Mouse (Mus musculus) stomach, embryonic 16.5 days (tissue): ENCODE measurements at regions not wholly inside any gene's neighbourhood (a gene's known extent, or its start where the extent isn't known, plus 50 kb on each side); places are given as distances from the start of the nearest gene placed in this dataset.

Experiments
- ATAC-seq: fragments of 200-750 bp; cut with Nextera tagmentation; 2 replicates; pipeline ENCODE4 v1.8.0; 2017; ENCODE audit warnings: moderate number of reproducible peaks, moderate TSS enrichment; ENCODE audit not compliant: insufficient read depth, low FRiP score
- H3K27ac ChIP-seq: fragments of 300-500 bp; sonication (generic); 2 replicates; pipeline ENCODE4 v1.5.1; 2014; ENCODE audit warnings: low read length
- H3K27me3 ChIP-seq: fragments of 300-500 bp; sonication (generic); 2 replicates; pipeline ENCODE4 v1.6.1; 2014; ENCODE audit warnings: low read length, control low read depth, mixed read lengths; ENCODE audit not compliant: control insufficient read depth, insufficient read depth
- H3K36me3 ChIP-seq: fragments of 300-500 bp; sonication (generic); 2 replicates; pipeline ENCODE4 v1.6.1; 2014; ENCODE audit warnings: low read length; ENCODE audit not compliant: control insufficient read depth, insufficient read depth
- H3K4me1 ChIP-seq: fragments of 300-500 bp; sonication (generic); 2 replicates; pipeline ENCODE4 v1.6.1; 2014; ENCODE audit warnings: low read length, control low read depth, mixed read lengths; ENCODE audit not compliant: control insufficient read depth, insufficient read depth
- H3K4me2 ChIP-seq: fragments of 300-500 bp; sonication (generic); 2 replicates; pipeline ENCODE4 v1.6.1; 2014; ENCODE audit warnings: low read depth, low read length, mixed read lengths
- H3K4me3 ChIP-seq: fragments of 300-500 bp; sonication (generic); replicated peaks from 2 replicates; pipeline ENCODE4 v1.5.1; 2014; ENCODE audit warnings: mild to moderate bottlenecking, low read length
- H3K9ac ChIP-seq: fragments of 300-500 bp; sonication (generic); 2 replicates; pipeline ENCODE4 v1.6.1; 2014; ENCODE audit warnings: low read length
- H3K9me3 ChIP-seq: fragments of 300-500 bp; sonication (generic); replicated peaks from 2 replicates; pipeline ENCODE4 v1.6.1; 2016; ENCODE audit warnings: low read length, control low read depth; ENCODE audit not compliant: control insufficient read depth
- WGBS: fragments of 180-500 bp; shearing (Covaris S2); extraction: QIAGEN DNeasy Blood & Tissue Kit; methylation state at CpG from one replicate; pipeline ENCODE4 v1.1.7; 2014; 5-methylcytosine and 5-hydroxymethylcytosine counted together

DNA sequence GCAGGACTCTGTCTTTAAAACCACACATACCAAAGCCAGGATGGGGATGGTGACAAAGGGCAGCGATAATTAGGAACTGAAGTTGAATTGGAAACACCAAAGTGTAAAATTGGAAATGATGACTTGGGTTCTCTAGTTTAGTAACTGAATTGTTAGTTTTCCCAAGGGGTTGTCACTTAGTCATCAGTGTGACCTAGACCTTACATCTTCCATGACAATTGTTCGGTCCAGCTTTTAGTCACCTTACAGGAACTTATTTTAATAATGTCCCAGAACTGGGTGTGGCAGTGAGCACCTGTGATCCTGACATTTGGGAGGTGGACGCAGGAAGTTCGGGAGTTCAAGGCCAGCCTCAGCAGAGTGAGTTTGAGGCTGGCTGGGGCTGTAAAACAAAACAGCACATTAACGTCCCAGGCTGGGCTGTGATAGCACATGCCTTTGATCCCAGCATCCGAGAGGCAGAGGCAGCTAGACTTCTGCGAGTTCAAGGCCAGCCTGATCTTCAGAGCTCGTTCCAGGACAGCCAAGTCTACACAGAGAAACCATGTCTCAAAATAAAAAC is 81.9 kb upstream of the Hes1 start:
- no peak overlapping the region for H3K4me3 ChIP-seq
- no peaks in the 10 kb centered on the region for H3K27me3 ChIP-seq
- 84% methylated on average over 8 of the region's 8 CpGs for WGBS
- no peaks in the 10 kb centered on the region for H3K36me3 ChIP-seq
- H3K9me3 ChIP-seq, result no peaks in the 10 kb centered on the region
- no peak overlapping the region for H3K4me2 ChIP-seq
- no peak overlapping the region for H3K9ac ChIP-seq
- ATAC-seq, result no peak
- H3K4me1 ChIP-seq, result peaks cover 13% of the 10 kb centered on the region
- H3K27ac ChIP-seq, result no peak overlapping the region

DNA sequence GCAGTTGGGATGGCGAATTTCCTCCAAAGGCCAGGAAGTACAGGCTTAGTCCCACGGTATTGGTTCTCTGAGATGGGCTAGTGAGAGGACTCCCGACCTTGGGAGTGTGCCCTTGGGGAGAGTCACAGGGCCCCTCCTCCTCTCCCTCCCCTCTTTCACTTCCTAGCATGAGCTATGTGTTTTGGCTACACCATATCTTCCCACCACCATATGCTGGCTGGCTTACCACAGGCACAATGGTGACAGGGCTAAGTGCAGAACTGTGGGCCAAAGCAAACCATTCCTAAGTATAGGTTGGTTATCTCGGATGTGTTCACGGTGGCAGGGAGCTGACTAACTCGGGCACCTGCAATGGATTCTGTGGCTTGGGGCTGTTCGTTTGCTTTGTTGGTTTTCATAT is 81.0 kb upstream of the Hes1 start:
- H3K4me1 ChIP-seq, result peaks cover 5% of the 10 kb centered on the region; the same call in 1 of the 2 replicates
- H3K9ac ChIP-seq, result no peak overlapping the region
- no peaks in the 10 kb centered on the region for H3K9me3 ChIP-seq
- H3K27me3 ChIP-seq, result no peaks in the 10 kb centered on the region
- 61% methylated on average over 7 of the region's 7 CpGs for WGBS
- H3K4me3 ChIP-seq, result no peak overlapping the region
- no peak overlapping the region for H3K27ac ChIP-seq
- H3K4me2 ChIP-seq, result no peak overlapping the region
- ATAC-seq, result no peak
- H3K36me3 ChIP-seq, result no peaks in the 10 kb centered on the region

- Histone ChIP-seq H3K9ac (no peak overlapping the region), H3K4me3 (no peak overlapping the region), H3K27ac (no peak overlapping the region), H3K4me1 (peaks cover 4% of the 10 kb centered on the region), H3K4me2 (no peak overlapping the region), H3K27me3 (no peaks in the 10 kb centered on the region), H3K9me3 (no peaks in the 10 kb centered on the region), H3K36me3 (no peaks in the 10 kb centered on the region)
- WGBS, result 88% methylated on average over 11 of the region's 11 CpGs
- no peak for ATAC-seq
Measured at GRCm38 (mm10) chr16:29985126-29985931, 78.9 kb upstream of the Hes1 start.

- WGBS, result 83% methylated on average over 4 of the region's 4 CpGs
- Histone ChIP-seq H3K9me3 (no peaks in the 10 kb centered on the region), H3K4me1 (peaks cover 16% of the 10 kb centered on the region), H3K9ac (no peak overlapping the region), H3K36me3 (no peaks in the 10 kb centered on the region), H3K4me3 (no peak overlapping the region), H3K27ac (no peak overlapping the region), H3K4me2 (no peak overlapping the region), H3K27me3 (no peaks in the 10 kb centered on the region)
- ATAC-seq, result no peak
Measured at GRCm38 (mm10) chr16:29987595-29987994, 76.6 kb upstream of the Hes1 start.

GRCm38 (mm10) chr16:29987999-29988398 is 76.2 kb upstream of the Hes1 start:
- Histone ChIP-seq H3K36me3 (no peaks in the 10 kb centered on the region), H3K9ac (no peak overlapping the region), H3K4me3 (no peak overlapping the region), H3K9me3 (no peaks in the 10 kb centered on the region), H3K4me2 (no peak overlapping the region), H3K4me1 (peaks cover 16% of the 10 kb centered on the region), H3K27ac (no peak overlapping the region), H3K27me3 (no peaks in the 10 kb centered on the region)
- WGBS, result 88% methylated on average over 6 of the region's 6 CpGs
- no peak for ATAC-seq

DNA sequence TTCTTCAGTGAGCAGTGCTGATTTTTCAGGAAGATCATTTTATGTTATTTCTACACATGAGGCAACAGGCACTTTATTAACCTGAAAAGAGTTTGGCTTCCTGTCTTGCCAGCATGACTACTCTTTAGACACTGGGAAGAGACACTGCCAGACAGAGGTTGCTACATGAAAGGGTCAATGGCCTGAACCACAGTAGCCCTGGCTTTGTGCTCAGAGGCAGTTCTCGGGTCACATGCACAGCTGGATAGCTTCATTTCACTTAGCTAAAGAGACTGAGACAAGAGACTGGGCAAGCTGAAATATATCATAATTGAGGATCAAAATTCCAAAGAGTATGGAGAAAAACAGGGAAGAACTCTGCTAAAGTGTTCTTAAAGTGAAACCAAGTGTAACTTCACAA is 74.9 kb upstream of the Hes1 start:
- H3K27ac ChIP-seq, result no peak overlapping the region
- H3K36me3 ChIP-seq, result no peaks in the 10 kb centered on the region
- WGBS, result 32% methylated on average over 1 of the region's 1 CpGs
- H3K9me3 ChIP-seq, result no peaks in the 10 kb centered on the region
- no peak overlapping the region for H3K4me2 ChIP-seq
- no peak overlapping the region for H3K4me3 ChIP-seq
- no peaks in the 10 kb centered on the region for H3K27me3 ChIP-seq
- no peak overlapping the region for H3K9ac ChIP-seq
- no peak for ATAC-seq
- peaks cover 16% of the 10 kb centered on the region for H3K4me1 ChIP-seq

- no peak; the same call in 1 of the 2 replicates for ATAC-seq
- Histone ChIP-seq H3K27me3 (no peaks in the 10 kb centered on the region), H3K4me2 (no peak overlapping the region), H3K9ac (0 out of 2 replicates have a peak overlapping the region, but pooled peaks have one; percentile 18), H3K4me3 (no peak overlapping the region), H3K27ac (peak overlapping the region; percentile 53; the same call in 1 of the 2 replicates), H3K9me3 (no peaks in the 10 kb centered on the region), H3K4me1 (peaks cover 16% of the 10 kb centered on the region), H3K36me3 (no peaks in the 10 kb centered on the region)
- WGBS, result 64% methylated on average over 3 of the region's 3 CpGs
Measured at GRCm38 (mm10) chr16:29990393-29990792, 73.8 kb upstream of the Hes1 start.

DNA sequence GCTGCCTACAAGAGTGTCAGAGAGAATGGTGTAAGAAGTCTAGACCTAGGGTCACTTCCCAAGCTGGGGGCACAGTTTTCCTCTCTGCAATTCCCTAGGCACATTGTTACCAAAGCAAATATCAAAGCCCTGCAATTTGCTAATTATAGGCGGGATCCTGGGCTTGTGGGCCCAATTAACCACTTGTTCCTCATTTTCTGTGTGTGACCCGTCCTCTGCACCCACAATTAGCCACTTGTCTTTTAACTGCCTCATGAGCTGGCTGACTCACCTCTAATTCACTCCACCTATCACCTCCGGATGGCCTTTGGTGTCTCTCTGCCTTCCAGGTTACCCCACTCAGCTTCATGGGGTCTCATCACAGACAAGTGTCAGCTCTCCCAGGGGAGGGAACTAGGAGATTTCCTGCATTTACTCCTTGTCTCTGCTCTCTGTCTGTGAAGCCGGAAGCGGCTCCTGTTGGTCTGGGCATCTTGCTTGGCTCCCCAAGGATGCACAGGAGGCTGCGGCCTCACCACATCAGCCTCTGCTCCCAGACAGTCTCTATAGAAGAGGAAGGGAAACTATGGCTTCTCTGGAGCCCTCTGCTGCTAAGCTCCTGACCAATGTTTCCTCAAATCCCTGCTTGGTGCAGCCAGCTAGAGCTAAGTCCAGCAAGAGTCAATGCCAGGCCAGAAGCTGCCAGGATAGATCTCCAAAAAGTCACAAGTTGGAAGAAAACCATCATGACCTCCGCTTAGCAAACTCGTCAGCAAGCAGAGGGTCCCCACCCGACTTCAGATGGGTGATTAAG is 73.2 kb upstream of the Hes1 start:
- H3K4me3 ChIP-seq, result no peak overlapping the region
- WGBS, result 72% methylated on average over 9 of the region's 9 CpGs
- no peak for ATAC-seq

GRCm38 (mm10) chr16:29991876-29992380 is 72.3 kb upstream of the Hes1 start:
- ATAC-seq, result no peak
- H3K27ac ChIP-seq, result peak overlapping the region; percentile 36; the same call in 1 of the 2 replicates
- WGBS, result 68% methylated on average over 8 of the region's 8 CpGs

More for the DNA sequence above, 73.2 kb upstream of the Hes1 start:
- no peaks in the 10 kb centered on the region for H3K27me3 ChIP-seq
- H3K4me1 ChIP-seq, result peaks cover 19% of the 10 kb centered on the region
- no peaks in the 10 kb centered on the region for H3K9me3 ChIP-seq
- H3K36me3 ChIP-seq, result no peaks in the 10 kb centered on the region
- no peak overlapping the region for H3K4me2 ChIP-seq
- H3K27ac ChIP-seq, result peak overlapping the region; percentile 53; the same call in 1 of the 2 replicates
- H3K9ac ChIP-seq, result no peak overlapping the region

More at GRCm38 (mm10) chr16:29991876-29992380, 72.3 kb upstream of the Hes1 start:
- Histone ChIP-seq H3K36me3 (no peaks in the 10 kb centered on the region), H3K4me2 (no peak overlapping the region), H3K4me3 (no peak overlapping the region), H3K27me3 (no peaks in the 10 kb centered on the region), H3K9me3 (no peaks in the 10 kb centered on the region), H3K9ac (no peak overlapping the region), H3K4me1 (peaks cover 28% of the 10 kb centered on the region)
